Mouse (Mus musculus) lung, adult 2 months (tissue): ENCODE data around the gene Galntl6. TPM values are rescaled to one million over a fixed set of nuclear protein-coding genes. Genes with fewer than 3 reads are reported as not detected.

ENCODE experiments used
- DNase-seq: peaks from one replicate; pipeline ENCODE4 v3.0.0; 2022
- H3K4me1 ChIP-seq: fragments of 200-500 bp; 2 replicates; pipeline ENCODE4 v1.6.1; 2011; ENCODE audit warnings: low read length; ENCODE audit not compliant: control insufficient read depth, insufficient read depth
- H3K4me3 ChIP-seq: fragments of 200-500 bp; replicated peaks from 2 replicates; pipeline ENCODE3; 2011; ENCODE audit warnings: low read depth, mild to moderate bottlenecking, control low read depth, low read length; ENCODE audit errors: extremely low read depth
- CTCF ChIP-seq: fragments of 200-500 bp; IDR thresholded peaks from 2 replicates; pipeline ENCODE4 v1.5.1; 2011; ENCODE audit warnings: mild to moderate bottlenecking, low read length, control low read depth; ENCODE audit not compliant: insufficient read depth
- POLR2A ChIP-seq: fragments of 200-500 bp; IDR thresholded peaks from 2 replicates; pipeline ENCODE4 v1.6.1; 2011; ENCODE audit warnings: low read depth, mild to moderate bottlenecking, control low read depth, low read length, borderline replicate concordance; ENCODE audit errors: extremely low read depth
- WGBS: fragments of 180-500 bp; shearing (Covaris S2); methylation state at CpG from one replicate; pipeline ENCODE4 v1.1.7; 2018; 5-methylcytosine and 5-hydroxymethylcytosine counted together
- polyA plus RNA-seq: library from polyadenylated mRNA; depleted of rRNA; stranded (reverse); fragments of >200 nt; gene quantifications from 2 replicates; pipeline ENCODE4 v1.2.3, GENCODE M21; 2012; rRNA removed

Gene Galntl6
- 0.09 TPM in 1 of 2 replicates, not detected in the other for polyA plus RNA-seq

- WGBS = under 1% methylated on average over 37 of the region's 37 CpGs
- H3K4me3 ChIP-seq = no peak within 1 kb of the TSS
- no peak for DNase-seq
- H3K4me1 ChIP-seq = no peaks in the 10 kb centered on the region
- no peak for TF ChIP-seq CTCF
- no peak for TF ChIP-seq POLR2A
Measured at GRCm38 (mm10) chr8:58912196-58912839, at the start of gene Galntl6. Galntl6 (minus strand) TSS chr8:58912640.

- DNase-seq = no peak
- WGBS = 77% methylated on average over 5 of the region's 5 CpGs
- Histone ChIP-seq H3K4me1 (no peaks in the 10 kb centered on the region), H3K4me3 (no peak overlapping the region)
- TF ChIP-seq CTCF (no peak), POLR2A (no peak)
Measured at GRCm38 (mm10) chr8:58957195-58957739, 44.8 kb upstream of the Galntl6 start.

GRCm38 (mm10) chr8:58943773-58944172, 31.3 kb upstream of the Galntl6 start:
- TF ChIP-seq POLR2A (no peak), CTCF (no peak)
- Histone ChIP-seq H3K4me1 (no peaks in the 10 kb centered on the region), H3K4me3 (no peak overlapping the region)
- WGBS = 69% methylated on average over 4 of the region's 4 CpGs
- no peak for DNase-seq

- Histone ChIP-seq H3K4me1 (no peaks in the 10 kb centered on the region), H3K4me3 (no peak overlapping the region)
- 83% methylated on average over 1 of the region's 1 CpGs for WGBS
- DNase-seq = no peak
- TF ChIP-seq CTCF (no peak), POLR2A (no peak)
Measured at GRCm38 (mm10) chr8:58931066-58931465, 18.6 kb upstream of the Galntl6 start.

- WGBS = 35% methylated on average over 2 of the region's 2 CpGs
- no peak for TF ChIP-seq POLR2A
- Histone ChIP-seq H3K4me1 (no peaks in the 10 kb centered on the region), H3K4me3 (no peak overlapping the region)
- DNase-seq = no peak
Measured at GRCm38 (mm10) chr8:58915142-58915541, 2.7 kb upstream of the Galntl6 start.

DNA sequence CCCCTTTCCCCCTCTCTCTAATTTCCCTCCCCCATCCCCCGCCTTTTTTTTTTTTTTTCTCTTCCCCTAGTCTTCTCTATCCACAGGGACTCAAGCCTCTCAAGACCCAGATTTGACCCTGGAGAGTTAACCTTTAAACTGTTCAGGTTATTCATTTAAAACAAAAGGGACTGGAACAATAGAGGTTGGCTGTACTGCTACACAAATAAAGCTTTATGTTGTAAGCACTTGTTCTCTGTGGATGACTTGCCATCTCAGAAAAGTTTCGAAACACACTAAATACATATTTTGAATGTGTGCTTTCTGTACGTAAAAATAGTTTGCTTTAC, 1.2 kb upstream of the Galntl6 start:
- WGBS = 50% methylated on average over 3 of the region's 3 CpGs
- DNase-seq = no peak
- Histone ChIP-seq H3K4me1 (no peaks in the 10 kb centered on the region), H3K4me3 (no peak overlapping the region)
- TF ChIP-seq CTCF = no peak
- TF ChIP-seq POLR2A = no peak

- 4% methylated on average over 30 of the region's 30 CpGs for WGBS
- H3K4me1 ChIP-seq = no peaks in the 10 kb centered on the region
- DNase-seq = no peak
- TF ChIP-seq CTCF (no peak), POLR2A (no peak)
- H3K4me3 ChIP-seq = no peak overlapping the region
Measured at GRCm38 (mm10) chr8:58912840-58913639, 600 bp upstream of the Galntl6 start.

- 6% methylated on average over 14 of the region's 14 CpGs for WGBS
- no peaks in the 10 kb centered on the region for H3K4me1 ChIP-seq
- DNase-seq = no peak
- TF ChIP-seq POLR2A = no peak
- no peak for TF ChIP-seq CTCF
- H3K4me3 ChIP-seq = no peak within 1 kb of the TSS
Measured at GRCm38 (mm10) chr8:58911677-58912076, 763 bp downstream of the Galntl6 start, which contains the start of gene BC030500. BC030500 (plus strand) TSS chr8:58911755.

DNA sequence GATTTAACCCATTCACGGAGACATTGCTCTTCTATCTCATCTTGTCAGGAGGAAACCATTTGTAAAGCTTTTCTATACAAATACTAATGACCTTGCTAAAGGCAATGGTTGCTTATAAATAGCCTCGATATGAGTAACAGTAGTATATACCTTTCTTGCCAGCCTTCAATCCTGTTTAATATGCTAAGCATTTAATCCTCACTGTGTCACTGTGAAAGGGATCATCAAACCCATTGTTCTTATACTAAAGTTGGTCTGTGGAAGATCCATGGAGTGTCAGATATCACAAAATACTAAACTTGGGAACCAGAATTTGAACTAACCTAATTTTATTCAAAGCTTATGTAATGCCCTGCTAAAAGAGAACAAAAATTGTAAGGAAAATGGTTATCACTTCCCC, 8.0 kb downstream of the Galntl6 start:
- WGBS = 40% methylated on average over 2 of the region's 2 CpGs
- DNase-seq = no peak
- no peaks in the 10 kb centered on the region for H3K4me1 ChIP-seq
- no peak for TF ChIP-seq CTCF
- no peak for TF ChIP-seq POLR2A
- H3K4me3 ChIP-seq = no peak overlapping the region
